Mouse (Mus musculus): ENCODE data around the gene Ppp1r12b. TPM values are rescaled to one million over a fixed set of nuclear protein-coding genes. Genes with fewer than 3 reads are reported as not detected.

The Ppp1r12b gene
- polyA plus RNA-seq, 1 experiment from 2014 or later: 11.8 TPM

DNA sequence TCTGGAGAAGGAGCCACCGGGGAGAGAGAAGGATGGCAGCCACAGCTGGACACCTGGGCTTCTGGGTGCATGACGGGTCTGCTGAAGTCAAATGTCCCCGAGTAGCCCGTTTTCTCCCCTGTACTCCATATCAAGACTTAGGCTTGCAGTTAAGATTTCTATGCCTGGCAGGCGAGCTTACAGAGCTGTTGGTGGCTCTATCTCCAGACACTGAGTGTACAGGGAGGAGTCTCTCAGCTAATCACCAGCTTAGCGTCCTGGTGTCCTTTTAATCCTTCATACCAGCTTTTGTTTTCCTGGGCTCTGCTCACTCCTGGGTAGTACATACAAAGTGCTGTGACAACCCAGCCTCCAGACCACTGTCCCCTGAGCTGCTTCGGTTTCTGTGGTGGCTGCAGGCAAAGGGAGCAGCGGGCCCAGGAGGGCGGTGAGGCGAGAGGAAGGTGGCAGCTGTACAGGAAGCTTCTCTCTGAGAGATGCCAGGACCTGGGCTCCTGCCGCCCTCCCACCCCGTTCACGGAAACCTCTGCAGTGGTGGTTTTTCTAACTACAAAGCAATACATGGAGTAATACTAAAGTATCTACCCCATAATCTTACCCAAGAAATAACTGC is 177.7 kb downstream of the Ppp1r12b start:
- H3K4me1 ChIP-seq (ENCODE audit: control insufficient read depth, insufficient read depth, low read length): peaks cover 30% of the 10 kb centered on the region
- WGBS: 54% methylated on average over 13 of the region's 13 CpGs
- no peak for ATAC-seq (ENCODE audit: low read depth)
- H3K9ac ChIP-seq (ENCODE audit: low read depth, low read length): no peak overlapping the region
- H3K9me3 ChIP-seq (ENCODE audit: control insufficient read depth, low read length): no peaks in the 10 kb centered on the region
- H3K36me3 ChIP-seq (ENCODE audit: control insufficient read depth, insufficient read depth, low read length): peaks cover 25% of the 10 kb centered on the region
- DNase-seq (ENCODE audit: low spot score): no peak
- H3K4me3 ChIP-seq (ENCODE audit: low read depth, low read length): no peak overlapping the region
- H3K4me2 ChIP-seq (ENCODE audit: low read depth, low read length): no peak overlapping the region
- no peaks in the 10 kb centered on the region for H3K27me3 ChIP-seq (replicated peaks; ENCODE audit: control insufficient read depth, insufficient read depth, low read length)
- H3K27ac ChIP-seq (replicated peaks; ENCODE audit: low read depth, low read length): no peak overlapping the region

DNA sequence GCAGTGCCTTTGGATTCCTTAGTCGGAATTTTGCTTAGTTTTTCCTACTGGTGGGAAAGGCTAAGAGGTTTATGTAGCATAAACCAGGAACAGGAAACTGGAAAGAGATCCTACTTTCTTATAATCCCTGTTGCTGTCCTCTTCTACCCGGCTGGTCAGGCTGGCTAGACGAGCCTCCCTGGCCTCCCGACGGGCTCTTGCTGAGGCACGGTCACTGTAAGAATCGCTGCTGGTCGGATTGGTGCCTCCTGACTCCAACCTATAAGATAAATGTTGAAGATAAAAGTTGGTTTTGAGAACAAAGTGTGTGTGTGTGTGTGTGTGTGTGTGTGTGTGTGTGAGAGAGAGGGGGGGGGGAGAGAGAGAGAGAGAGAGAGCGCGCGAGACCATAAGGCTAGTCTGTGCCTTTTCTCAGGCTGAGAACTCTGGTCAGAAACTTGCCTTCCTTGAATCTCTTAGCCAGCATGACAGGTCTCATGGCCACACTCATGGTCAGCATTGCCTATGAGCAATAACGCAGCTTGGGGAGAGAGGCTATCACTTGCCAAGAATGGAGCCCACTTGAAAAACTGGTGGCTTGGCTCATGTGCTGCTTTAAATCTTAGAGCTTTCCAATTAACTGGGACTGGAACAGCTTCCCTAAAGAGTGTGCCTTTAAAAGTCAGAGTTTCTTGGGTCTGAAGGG is 178.4 kb downstream of the Ppp1r12b start:
- Histone ChIP-seq H3K9ac (ENCODE audit: low read depth, low read length) (no peak overlapping the region), H3K4me1 (ENCODE audit: control insufficient read depth, insufficient read depth, low read length) (peaks cover 30% of the 10 kb centered on the region), H3K4me2 (ENCODE audit: low read depth, low read length) (no peak overlapping the region), H3K4me3 (ENCODE audit: low read depth, low read length) (no peak overlapping the region), H3K36me3 (ENCODE audit: control insufficient read depth, insufficient read depth, low read length) (peaks cover 31% of the 10 kb centered on the region), H3K27me3 (replicated peaks; ENCODE audit: control insufficient read depth, insufficient read depth, low read length) (no peaks in the 10 kb centered on the region), H3K27ac (replicated peaks; ENCODE audit: low read depth, low read length) (no peak overlapping the region; the same call in 1 of the 2 replicates), H3K9me3 (ENCODE audit: control insufficient read depth, low read length) (no peaks in the 10 kb centered on the region)
- no peak for DNase-seq (ENCODE audit: low spot score)
- no peak for ATAC-seq (ENCODE audit: low read depth)
- 67% methylated on average over 12 of the region's 12 CpGs for WGBS

DNA sequence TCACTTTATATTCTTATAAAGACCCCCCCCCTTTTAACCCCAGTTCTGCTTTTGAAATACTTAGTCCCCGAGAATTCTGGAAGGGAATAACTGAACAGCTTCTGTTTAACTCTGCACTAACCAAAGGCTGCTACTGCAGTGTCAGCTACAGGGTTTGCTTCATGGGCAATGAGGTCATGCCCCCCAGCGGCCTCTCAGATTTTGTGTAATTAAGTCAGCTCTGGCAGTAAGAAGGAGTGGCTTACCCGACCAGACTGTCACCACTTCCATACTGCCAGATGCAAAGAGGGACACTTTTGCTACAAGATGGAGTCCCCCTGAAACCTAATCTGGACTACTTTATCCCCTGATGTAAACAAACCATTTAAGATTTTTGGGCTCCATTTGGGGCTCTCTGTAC is 180.1 kb downstream of the Ppp1r12b start:
- 19% methylated on average over 3 of the region's 3 CpGs for WGBS
- DNase-seq (ENCODE audit: low spot score) (no peak), ATAC-seq (ENCODE audit: low read depth) (no peak)
- no peak overlapping the region for H3K4me2 ChIP-seq (ENCODE audit: low read depth, low read length)
- peak overlapping the region; percentile 86 for H3K27ac ChIP-seq (replicated peaks; ENCODE audit: low read depth, low read length)
- H3K4me1 ChIP-seq (ENCODE audit: control insufficient read depth, insufficient read depth, low read length): peaks cover 34% of the 10 kb centered on the region
- no peaks in the 10 kb centered on the region for H3K27me3 ChIP-seq (replicated peaks; ENCODE audit: control insufficient read depth, insufficient read depth, low read length)
- no peak overlapping the region for H3K4me3 ChIP-seq (ENCODE audit: low read depth, low read length)
- H3K9me3 ChIP-seq (ENCODE audit: control insufficient read depth, low read length): no peaks in the 10 kb centered on the region
- peaks cover 33% of the 10 kb centered on the region for H3K36me3 ChIP-seq (ENCODE audit: control insufficient read depth, insufficient read depth, low read length)
- no peak overlapping the region for H3K9ac ChIP-seq (ENCODE audit: low read depth, low read length)

DNA sequence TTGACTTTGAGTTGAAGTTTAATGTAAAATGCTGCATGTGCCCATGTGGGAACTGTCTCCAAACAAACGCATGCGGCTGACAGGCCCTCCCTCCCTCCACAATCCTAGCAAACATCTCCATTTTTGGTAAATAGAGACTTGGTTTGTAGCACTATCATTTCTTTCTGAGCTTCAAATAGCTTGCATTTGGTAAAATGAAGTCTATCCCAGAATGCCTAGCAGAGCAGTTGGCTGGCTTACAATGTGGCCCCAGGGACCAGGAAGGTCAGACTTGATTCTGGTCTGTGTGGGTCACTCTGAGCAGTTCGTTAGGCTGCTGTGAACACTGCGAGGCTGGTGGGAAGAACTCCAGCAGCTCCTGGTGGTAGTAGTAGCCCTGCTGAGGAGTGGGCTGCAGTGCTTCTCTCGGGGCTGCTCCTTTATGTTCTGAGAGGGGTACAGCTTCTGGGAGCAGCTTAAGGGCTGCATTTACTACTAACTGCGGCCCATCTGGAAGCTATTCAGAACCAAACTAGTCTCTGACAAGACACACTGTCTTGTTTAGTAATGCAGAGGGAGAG is 180.9 kb downstream of the Ppp1r12b start:
- DNase-seq (ENCODE audit: low spot score): peak; percentile 64

DNA sequence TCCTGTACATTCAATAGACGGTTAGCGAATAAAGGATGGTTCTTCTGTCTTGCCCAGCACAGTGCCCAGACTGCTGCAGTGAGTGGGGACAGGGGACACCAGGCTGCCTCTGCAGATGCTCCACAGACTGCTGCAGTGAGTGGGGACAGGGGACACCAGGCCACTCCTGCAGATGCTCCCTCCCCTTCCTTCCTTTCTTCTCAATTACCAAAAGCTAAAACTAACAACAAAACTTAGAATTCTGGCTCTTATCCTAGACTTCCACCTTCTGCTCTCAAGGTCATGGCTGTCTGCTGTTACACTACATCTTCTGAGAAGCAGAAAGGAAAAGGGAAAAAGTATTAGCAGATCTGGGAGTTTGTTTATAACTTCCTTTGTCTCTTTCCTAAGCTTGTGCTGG is 181.5 kb downstream of the Ppp1r12b start:
- DNase-seq (ENCODE audit: low spot score): no peak
- no peak overlapping the region for H3K9ac ChIP-seq (ENCODE audit: low read depth, low read length)
- peaks cover 36% of the 10 kb centered on the region for H3K36me3 ChIP-seq (ENCODE audit: control insufficient read depth, insufficient read depth, low read length)
- WGBS: 44% methylated on average over 2 of the region's 2 CpGs
- H3K4me1 ChIP-seq (ENCODE audit: control insufficient read depth, insufficient read depth, low read length): peaks cover 34% of the 10 kb centered on the region
- H3K27me3 ChIP-seq (replicated peaks; ENCODE audit: control insufficient read depth, insufficient read depth, low read length): no peaks in the 10 kb centered on the region
- H3K4me3 ChIP-seq (ENCODE audit: low read depth, low read length): no peak overlapping the region
- no peaks in the 10 kb centered on the region for H3K9me3 ChIP-seq (ENCODE audit: control insufficient read depth, low read length)
- peak overlapping the region; percentile 86 for H3K27ac ChIP-seq (replicated peaks; ENCODE audit: low read depth, low read length)
- no peak overlapping the region for H3K4me2 ChIP-seq (ENCODE audit: low read depth, low read length)
- no peak for ATAC-seq (ENCODE audit: low read depth)

More for the DNA sequence above, 180.9 kb downstream of the Ppp1r12b start:
- peaks cover 34% of the 10 kb centered on the region for H3K4me1 ChIP-seq (ENCODE audit: control insufficient read depth, insufficient read depth, low read length)
- H3K27me3 ChIP-seq (replicated peaks; ENCODE audit: control insufficient read depth, insufficient read depth, low read length): no peaks in the 10 kb centered on the region
- 27% methylated on average over 6 of the region's 6 CpGs for WGBS
- no peak for ATAC-seq (ENCODE audit: low read depth)
- H3K4me3 ChIP-seq (ENCODE audit: low read depth, low read length): no peak overlapping the region
- no peaks in the 10 kb centered on the region for H3K9me3 ChIP-seq (ENCODE audit: control insufficient read depth, low read length)
- peak overlapping the region; percentile 86 for H3K27ac ChIP-seq (replicated peaks; ENCODE audit: low read depth, low read length)
- H3K4me2 ChIP-seq (ENCODE audit: low read depth, low read length): no peak overlapping the region
- H3K9ac ChIP-seq (ENCODE audit: low read depth, low read length): peak overlapping the region; percentile 27; the same call in 1 of the 2 replicates
- peaks cover 34% of the 10 kb centered on the region for H3K36me3 ChIP-seq (ENCODE audit: control insufficient read depth, insufficient read depth, low read length)

DNA sequence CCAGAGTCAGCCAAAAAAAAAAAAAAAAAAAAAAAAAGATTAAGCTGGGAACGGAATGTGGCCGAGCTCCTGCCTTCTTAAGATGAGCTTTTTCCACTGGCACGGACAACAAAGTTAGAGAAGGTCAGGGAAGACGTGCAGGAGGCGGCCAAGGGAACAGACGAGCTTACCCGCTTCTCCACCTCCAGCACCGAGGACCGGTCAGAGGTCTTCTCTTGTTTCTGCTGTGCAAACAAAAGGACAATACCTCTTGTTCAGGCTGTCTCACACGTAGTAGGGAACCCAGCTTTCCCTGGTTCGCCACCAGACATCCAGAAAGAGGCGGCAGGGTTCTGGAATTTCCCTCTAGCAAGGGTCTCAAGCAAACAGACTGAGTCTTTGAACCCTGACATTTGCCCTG is 182.5 kb downstream of the Ppp1r12b start:
- peaks cover 46% of the 10 kb centered on the region for H3K36me3 ChIP-seq (ENCODE audit: control insufficient read depth, insufficient read depth, low read length)
- no peak for ATAC-seq (ENCODE audit: low read depth)
- no peaks in the 10 kb centered on the region for H3K27me3 ChIP-seq (replicated peaks; ENCODE audit: control insufficient read depth, insufficient read depth, low read length)
- H3K9ac ChIP-seq (ENCODE audit: low read depth, low read length): no peak overlapping the region
- H3K27ac ChIP-seq (replicated peaks; ENCODE audit: low read depth, low read length): peak overlapping the region; percentile 86; the same call in 1 of the 2 replicates
- H3K4me2 ChIP-seq (ENCODE audit: low read depth, low read length): no peak overlapping the region
- peaks cover 34% of the 10 kb centered on the region for H3K4me1 ChIP-seq (ENCODE audit: control insufficient read depth, insufficient read depth, low read length)
- WGBS: 57% methylated on average over 12 of the region's 12 CpGs
- H3K9me3 ChIP-seq (ENCODE audit: control insufficient read depth, low read length): no peaks in the 10 kb centered on the region
- no peak for DNase-seq (ENCODE audit: low spot score)
- H3K4me3 ChIP-seq (ENCODE audit: low read depth, low read length): no peak overlapping the region

DNA sequence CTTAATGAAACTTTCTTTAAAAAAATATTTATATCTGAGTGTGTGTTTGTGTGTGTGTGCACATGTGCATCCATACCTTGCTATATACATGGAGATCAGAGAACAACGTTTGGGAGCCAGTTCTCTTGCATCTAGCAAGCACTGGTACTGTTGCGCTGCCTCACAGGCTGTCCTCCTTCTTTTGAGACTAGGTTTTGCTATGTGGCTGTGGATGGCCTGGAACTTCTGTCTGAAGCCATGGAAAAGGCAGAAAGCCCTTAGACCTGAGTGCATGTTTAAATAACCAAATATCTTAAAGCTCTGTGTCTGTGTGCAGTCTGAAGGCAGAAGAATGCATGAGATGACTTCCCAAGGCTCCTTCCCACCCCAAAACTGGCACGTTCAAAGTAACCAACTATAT is 182.9 kb downstream of the Ppp1r12b start:
- H3K4me2 ChIP-seq (ENCODE audit: low read depth, low read length): no peak overlapping the region
- H3K27ac ChIP-seq (replicated peaks; ENCODE audit: low read depth, low read length): no peak overlapping the region
- DNase-seq (ENCODE audit: low spot score) (no peak), ATAC-seq (ENCODE audit: low read depth) (no peak)
- H3K4me1 ChIP-seq (ENCODE audit: control insufficient read depth, insufficient read depth, low read length): peaks cover 34% of the 10 kb centered on the region
- H3K27me3 ChIP-seq (replicated peaks; ENCODE audit: control insufficient read depth, insufficient read depth, low read length): no peaks in the 10 kb centered on the region
- H3K9ac ChIP-seq (ENCODE audit: low read depth, low read length): no peak overlapping the region
- H3K36me3 ChIP-seq (ENCODE audit: control insufficient read depth, insufficient read depth, low read length): peaks cover 49% of the 10 kb centered on the region
- no peaks in the 10 kb centered on the region for H3K9me3 ChIP-seq (ENCODE audit: control insufficient read depth, low read length)
- H3K4me3 ChIP-seq (ENCODE audit: low read depth, low read length): no peak overlapping the region
- 80% methylated on average over 3 of the region's 3 CpGs for WGBS

DNA sequence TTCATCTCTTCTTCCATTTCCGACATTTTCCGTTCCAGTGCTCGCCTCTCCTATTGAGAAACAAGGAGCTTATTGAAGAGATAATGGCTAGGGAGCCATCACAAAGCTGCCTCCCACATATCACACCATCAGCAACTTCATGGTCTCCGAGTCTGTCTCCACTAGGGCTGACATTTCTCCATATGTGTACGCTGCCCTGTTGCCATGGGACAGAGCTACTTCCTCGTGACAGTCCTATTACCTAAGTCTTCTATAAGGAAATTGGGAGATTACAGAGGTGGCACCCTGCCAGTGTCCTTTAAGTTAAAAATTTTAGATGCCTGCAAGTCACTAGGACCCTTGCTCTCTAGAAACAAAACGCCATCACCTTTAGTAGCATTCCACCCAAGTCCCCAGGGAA is 183.7 kb downstream of the Ppp1r12b start:
- peak overlapping the region; percentile 67 for H3K27ac ChIP-seq (replicated peaks; ENCODE audit: low read depth, low read length)
- H3K36me3 ChIP-seq (ENCODE audit: control insufficient read depth, insufficient read depth, low read length): peaks cover 49% of the 10 kb centered on the region
- no peak for DNase-seq (ENCODE audit: low spot score)
- no peak overlapping the region for H3K4me2 ChIP-seq (ENCODE audit: low read depth, low read length)
- H3K4me1 ChIP-seq (ENCODE audit: control insufficient read depth, insufficient read depth, low read length): peaks cover 34% of the 10 kb centered on the region
- no peaks in the 10 kb centered on the region for H3K27me3 ChIP-seq (replicated peaks; ENCODE audit: control insufficient read depth, insufficient read depth, low read length)
- no peak for ATAC-seq (ENCODE audit: low read depth)
- no peaks in the 10 kb centered on the region for H3K9me3 ChIP-seq (ENCODE audit: control insufficient read depth, low read length)
- 89% methylated on average over 7 of the region's 7 CpGs for WGBS
- H3K4me3 ChIP-seq (ENCODE audit: low read depth, low read length): no peak overlapping the region
- H3K9ac ChIP-seq (ENCODE audit: low read depth, low read length): no peak overlapping the region
